Mouse (Mus musculus) small intestine, adult 2 months (tissue): ENCODE results near the gene Txndc2. TPM values are rescaled to one million over a fixed set of nuclear protein-coding genes. Genes with fewer than 3 reads are reported as not detected.

Experiments
- H3K27ac ChIP-seq: fragments of 200-500 bp; 2 replicates; pipeline ENCODE4 v1.5.1; 2012; ENCODE audit warnings: low read depth, low read length, control low read depth, inconsistent platforms; ENCODE audit not compliant: insufficient read depth
- H3K27me3 ChIP-seq: fragments of 200-500 bp; 2 replicates; pipeline ENCODE4 v1.6.1; 2012; ENCODE audit warnings: mild to moderate bottlenecking, moderate library complexity, low read length, inconsistent platforms; ENCODE audit not compliant: control insufficient read depth, insufficient read depth
- H3K36me3 ChIP-seq: fragments of 200-500 bp; 2 replicates; pipeline ENCODE4 v1.6.1; 2012; ENCODE audit warnings: mild to moderate bottlenecking, low read length, control low read depth, inconsistent platforms; ENCODE audit not compliant: control insufficient read depth, insufficient read depth
- H3K4me1 ChIP-seq: fragments of 200-500 bp; 2 replicates; pipeline ENCODE4 v1.6.1; 2012; ENCODE audit warnings: low read length, inconsistent platforms, mixed read lengths; ENCODE audit not compliant: control insufficient read depth, insufficient read depth, insufficient read length
- H3K4me3 ChIP-seq: fragments of 200-500 bp; 2 replicates; pipeline ENCODE4 v1.5.1; 2012; ENCODE audit warnings: low read depth, mild to moderate bottlenecking, control low read depth, inconsistent platforms, low read length, moderate library complexity
- CTCF ChIP-seq: fragments of 200-500 bp; IDR thresholded peaks from 2 replicates; pipeline ENCODE4 v1.5.1; 2012; ENCODE audit warnings: low read depth, mild to moderate bottlenecking, control low read depth, inconsistent platforms, low read length, moderate library complexity, mixed read lengths; ENCODE audit not compliant: insufficient replicate concordance, insufficient read length; ENCODE audit errors: extremely low read depth
- POLR2A ChIP-seq: fragments of 200-500 bp; IDR thresholded peaks from 2 replicates; pipeline ENCODE4 v1.6.1; 2012; ENCODE audit warnings: low read depth, mild to moderate bottlenecking, control low read depth, inconsistent platforms, low read length, moderate library complexity
- WGBS: fragments of 180-500 bp; shearing (Covaris S2); methylation state at CpG from one replicate; pipeline ENCODE4 v1.1.7; 2018; 5-methylcytosine and 5-hydroxymethylcytosine counted together
- polyA plus RNA-seq: library from polyadenylated mRNA; depleted of rRNA; stranded (reverse); fragments of >200 nt; gene quantifications from 2 replicates; pipeline ENCODE4 v1.2.3, GENCODE M21; 2012

Txndc2 gene
- polyA plus RNA-seq, 1 experiment, result not detected

- Histone ChIP-seq H3K27me3 (no peaks in the 10 kb centered on the region), H3K4me3 (no peak overlapping the region), H3K27ac (peak overlapping the region; percentile 69), H3K36me3 (no peaks in the 10 kb centered on the region), H3K4me1 (peaks cover 18% of the 10 kb centered on the region; the same call in 1 of the 2 replicates)
- no peak for TF ChIP-seq CTCF
- no peak for TF ChIP-seq POLR2A
- 38% methylated on average over 17 of the region's 17 CpGs for WGBS
These were observed 24.6 kb upstream of the Txndc2 start for GRCm38 (mm10) chr17:65666388-65667161.

GRCm38 (mm10) chr17:65665786-65666387 is 23.9 kb upstream of the Txndc2 start:
- Histone ChIP-seq H3K27ac (peak overlapping the region; percentile 40; the same call in 1 of the 2 replicates), H3K4me3 (no peak overlapping the region), H3K27me3 (no peaks in the 10 kb centered on the region), H3K4me1 (peaks cover 18% of the 10 kb centered on the region; the same call in 1 of the 2 replicates), H3K36me3 (no peaks in the 10 kb centered on the region)
- WGBS, result 45% methylated on average over 12 of the region's 12 CpGs
- TF ChIP-seq POLR2A, result no peak
- TF ChIP-seq CTCF, result no peak

- TF ChIP-seq CTCF (no peak), POLR2A (no peak)
These were observed 21.5 kb upstream of the Txndc2 start for GRCm38 (mm10) chr17:65663329-65664078.

GRCm38 (mm10) chr17:65662662-65663061 is 20.7 kb upstream of the Txndc2 start:
- H3K27me3 ChIP-seq, result no peaks in the 10 kb centered on the region
- TF ChIP-seq CTCF (no peak), POLR2A (no peak)
- H3K4me1 ChIP-seq, result peaks cover 15% of the 10 kb centered on the region; the same call in 1 of the 2 replicates
- H3K4me3 ChIP-seq, result no peak overlapping the region
- 77% methylated on average over 3 of the region's 3 CpGs for WGBS
- H3K27ac ChIP-seq, result no peak overlapping the region
- no peaks in the 10 kb centered on the region for H3K36me3 ChIP-seq

More at GRCm38 (mm10) chr17:65663329-65664078, 21.5 kb upstream of the Txndc2 start:
- H3K27me3 ChIP-seq, result no peaks in the 10 kb centered on the region
- WGBS, result 61% methylated on average over 14 of the region's 14 CpGs
- no peaks in the 10 kb centered on the region for H3K36me3 ChIP-seq
- H3K4me1 ChIP-seq, result peaks cover 15% of the 10 kb centered on the region; the same call in 1 of the 2 replicates
- peak overlapping the region; percentile 40; the same call in 1 of the 2 replicates for H3K27ac ChIP-seq
- H3K4me3 ChIP-seq, result no peak overlapping the region

- Histone ChIP-seq H3K27me3 (no peaks in the 10 kb centered on the region), H3K36me3 (no peaks in the 10 kb centered on the region), H3K27ac (no peak overlapping the region), H3K4me1 (peaks cover 2% of the 10 kb centered on the region; the same call in 1 of the 2 replicates), H3K4me3 (no peak overlapping the region)
- WGBS, result 73% methylated on average over 2 of the region's 2 CpGs
- TF ChIP-seq CTCF, result no peak
- no peak for TF ChIP-seq POLR2A
These were observed 16.4 kb upstream of the Txndc2 start for GRCm38 (mm10) chr17:65658416-65658815.

- 81% methylated on average over 9 of the region's 9 CpGs for WGBS
- no peaks in the 10 kb centered on the region for H3K4me1 ChIP-seq
- no peak for TF ChIP-seq CTCF
- TF ChIP-seq POLR2A, result no peak
- H3K4me3 ChIP-seq, result no peak overlapping the region
- no peak overlapping the region for H3K27ac ChIP-seq
- no peaks in the 10 kb centered on the region for H3K27me3 ChIP-seq
- no peaks in the 10 kb centered on the region for H3K36me3 ChIP-seq
These were observed 16.0 kb upstream of the Txndc2 start for GRCm38 (mm10) chr17:65657958-65658357.

GRCm38 (mm10) chr17:65656731-65657130 is 14.8 kb upstream of the Txndc2 start:
- no peaks in the 10 kb centered on the region for H3K36me3 ChIP-seq
- no peaks in the 10 kb centered on the region for H3K27me3 ChIP-seq
- no peak overlapping the region for H3K27ac ChIP-seq
- WGBS, result 83% methylated on average over 6 of the region's 6 CpGs
- H3K4me1 ChIP-seq, result no peaks in the 10 kb centered on the region
- TF ChIP-seq CTCF (no peak), POLR2A (no peak)
- no peak overlapping the region for H3K4me3 ChIP-seq
